Mouse (Mus musculus): Measurements from ENCODE around the gene Ddx55.

Gene Ddx55

GRCm38 (mm10) chr5:124552558-124553307 is at the start of gene Ddx55:
TSS of gene Ddx55 (plus strand) at chr5:124552864.
- DNase-seq (ENCODE audit: low spot score in 2 of 2), result peak; percentile 87 to 90

- no peak for DNase-seq (ENCODE audit: low spot score in 2 of 2)
These were observed 48.9 kb upstream of the Ddx55 start for GRCm38 (mm10) chr5:124503742-124504141.

- no peak for DNase-seq (ENCODE audit: low spot score in 2 of 2)
These were observed 47.4 kb upstream of the Ddx55 start for GRCm38 (mm10) chr5:124505235-124505634.

GRCm38 (mm10) chr5:124506731-124507359 is 45.8 kb upstream of the Ddx55 start:
- DNase-seq (ENCODE audit: low spot score in 2 of 2), result peak; percentile 70 to 73

- DNase-seq (ENCODE audit: low spot score in 2 of 2), result no peak
These were observed 43.5 kb upstream of the Ddx55 start for GRCm38 (mm10) chr5:124509200-124509599.

GRCm38 (mm10) chr5:124509742-124510237 is 42.9 kb upstream of the Ddx55 start:
- peak; percentile 78 to 84 for DNase-seq (ENCODE audit: low spot score in 2 of 2)

- no peak for DNase-seq (ENCODE audit: low spot score in 2 of 2)
These were observed 42.1 kb upstream of the Ddx55 start for GRCm38 (mm10) chr5:124510536-124511050.

- no peak for DNase-seq (ENCODE audit: low spot score in 2 of 2)
These were observed 36.9 kb upstream of the Ddx55 start for GRCm38 (mm10) chr5:124515789-124516188.

- no peak for DNase-seq (ENCODE audit: low spot score in 2 of 2)
These were observed 34.0 kb upstream of the Ddx55 start for GRCm38 (mm10) chr5:124518648-124519047.

GRCm38 (mm10) chr5:124521588-124521987 is 31.1 kb upstream of the Ddx55 start:
- DNase-seq (ENCODE audit: low spot score in 2 of 2), result no peak

GRCm38 (mm10) chr5:124523032-124523431 is 29.6 kb upstream of the Ddx55 start:
- no peak for DNase-seq (ENCODE audit: low spot score in 2 of 2)

GRCm38 (mm10) chr5:124524943-124525342 is 27.7 kb upstream of the Ddx55 start:
- DNase-seq (ENCODE audit: low spot score in 2 of 2), result no peak

- no peak for DNase-seq (ENCODE audit: low spot score in 2 of 2)
These were observed 24.3 kb upstream of the Ddx55 start for GRCm38 (mm10) chr5:124528351-124528750.

- peak; percentile 58 to 72 for DNase-seq (ENCODE audit: low spot score in 2 of 2)
These were observed 23.9 kb upstream of the Ddx55 start for GRCm38 (mm10) chr5:124528791-124529190.

GRCm38 (mm10) chr5:124529191-124529651 is 23.4 kb upstream of the Ddx55 start:
- DNase-seq (ENCODE audit: low spot score in 2 of 2), result peak; percentile 44 to 48

- peak; percentile 32 to 38 for DNase-seq (ENCODE audit: low spot score in 2 of 2)
These were observed 23.0 kb upstream of the Ddx55 start for GRCm38 (mm10) chr5:124529697-124530096.

- DNase-seq (ENCODE audit: low spot score in 2 of 2), result peak; percentile 84 to 88
These were observed 21.7 kb upstream of the Ddx55 start, which contains the start of gene Rilpl1 for GRCm38 (mm10) chr5:124530655-124531582. TSS of gene Rilpl1 (minus strand) at chr5:124531391.

GRCm38 (mm10) chr5:124531583-124531930 is 21.1 kb upstream of the Ddx55 start:
- DNase-seq (ENCODE audit: low spot score in 2 of 2), result no peak

- no peak for DNase-seq (ENCODE audit: low spot score in 2 of 2)
These were observed 20.2 kb upstream of the Ddx55 start for GRCm38 (mm10) chr5:124532451-124532850.

GRCm38 (mm10) chr5:124535016-124535415 is 17.6 kb upstream of the Ddx55 start:
- DNase-seq (ENCODE audit: low spot score in 2 of 2), result no peak

- peak; percentile 62 to 70 for DNase-seq (ENCODE audit: low spot score in 2 of 2)
These were observed 15.9 kb upstream of the Ddx55 start for GRCm38 (mm10) chr5:124536776-124537175.

All from heart, adult 9 months (tissue).